Mouse (Mus musculus): ENCODE results near the gene Uba52. TPM values are rescaled to one million over a fixed set of nuclear protein-coding genes. Genes with fewer than 3 reads are reported as not detected.

Uba52 gene
- polyA plus RNA-seq, 1 experiment from 2014 or later: 882 TPM

DNA sequence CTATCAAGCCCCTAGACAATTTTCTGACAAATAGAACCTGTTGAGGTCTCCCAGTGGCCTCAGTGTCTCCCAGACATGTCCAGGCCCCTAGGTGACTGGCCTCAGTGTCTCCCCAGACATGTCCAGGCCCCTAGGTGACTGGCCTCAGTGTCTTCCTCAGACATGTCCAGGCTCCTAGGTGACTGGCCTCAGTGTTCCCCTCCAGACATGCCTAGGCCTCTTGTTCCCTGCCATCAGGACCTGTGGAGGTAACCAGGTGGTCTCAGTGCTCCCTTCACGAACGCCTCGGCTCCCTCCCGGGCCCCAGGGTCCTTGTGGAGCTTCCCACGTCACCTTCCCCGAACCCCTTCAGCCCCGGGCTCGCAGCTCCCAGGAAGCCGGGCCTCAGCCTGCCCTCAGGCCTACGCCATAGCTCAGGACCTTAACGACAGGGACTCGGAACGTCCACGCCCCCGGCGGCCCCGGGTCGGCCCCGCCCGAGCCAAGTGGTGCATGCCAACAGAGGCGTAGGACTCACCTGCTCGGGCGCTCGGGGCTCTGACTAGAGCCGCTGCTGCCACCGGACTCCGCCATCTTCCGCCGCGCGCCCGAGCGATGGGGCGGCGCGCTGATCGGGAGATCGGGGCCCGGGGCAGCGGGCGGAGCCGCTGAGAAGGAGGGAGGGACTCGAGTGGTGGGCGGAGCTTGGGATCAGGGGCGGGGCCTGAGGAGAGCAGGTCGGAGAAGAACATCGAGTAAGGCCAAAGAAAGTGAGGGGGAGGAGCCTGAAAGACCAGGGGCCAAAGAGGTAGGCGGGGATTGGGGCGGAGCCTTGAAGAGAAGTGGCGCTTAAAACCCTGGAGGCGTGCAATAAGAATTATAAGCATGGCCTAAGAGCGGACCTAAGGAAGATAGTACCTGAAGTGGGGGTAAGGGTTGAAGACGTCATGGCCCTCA is 34.0 kb downstream of the Uba52 start, which contains the start of gene Klhl26:
Gene Klhl26 (minus strand): TSS at position 636 of the 936 bp plus-strand sequence.
- peak; percentile 91 for ATAC-seq (ENCODE audit: low FRiP score, low TSS enrichment)
- no peaks in the 10 kb centered on the region for H3K36me3 ChIP-seq (ENCODE audit: insufficient read depth, low read length)
- H3K4me2 ChIP-seq (replicated peaks; ENCODE audit: low read depth, low read length): peak within 1 kb of the TSS; percentile 60
- under 1% methylated on average over 52 of the region's 53 CpGs for WGBS
- peaks cover 11% of the 10 kb centered on the region; the same call in 1 of the 2 replicates for H3K27me3 ChIP-seq (ENCODE audit: insufficient read depth, low read length)
- peak within 1 kb of the TSS; percentile 92 for H3K9ac ChIP-seq (replicated peaks; ENCODE audit: low read length)
- H3K27ac ChIP-seq (ENCODE audit: low read length): peak within 1 kb of the TSS; percentile 72
- no peaks in the 10 kb centered on the region for H3K9me3 ChIP-seq (ENCODE audit: low read length)
- peak within 1 kb of the TSS; percentile 85 for H3K4me3 ChIP-seq (ENCODE audit: low read length)
- H3K4me1 ChIP-seq (ENCODE audit: insufficient read depth, low read length): peaks cover 16% of the 10 kb centered on the region

DNA sequence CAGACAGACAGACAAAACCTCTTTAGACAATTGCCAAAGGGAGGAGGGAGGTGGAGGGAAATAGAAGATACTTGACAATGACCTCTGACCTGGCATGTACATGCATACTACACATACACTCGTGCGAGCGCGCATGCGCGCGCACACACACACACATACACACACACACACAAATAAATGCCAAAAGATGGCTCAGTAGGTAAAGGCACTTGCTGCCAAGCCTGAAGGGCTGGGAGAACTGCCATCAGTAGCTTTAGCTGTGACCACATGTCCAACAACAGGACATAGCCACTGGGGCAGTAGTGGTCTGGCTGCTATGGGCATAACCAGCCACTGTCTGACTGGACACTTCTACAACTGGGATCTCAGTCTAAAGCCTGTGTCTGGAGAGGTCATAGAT is 38.7 kb downstream of the Uba52 start:
- no peak for ATAC-seq (ENCODE audit: low FRiP score, low TSS enrichment)
- H3K4me1 ChIP-seq (ENCODE audit: insufficient read depth, low read length): peaks cover 13% of the 10 kb centered on the region
- no peak overlapping the region for H3K4me2 ChIP-seq (replicated peaks; ENCODE audit: low read depth, low read length)
- no peak overlapping the region for H3K9ac ChIP-seq (replicated peaks; ENCODE audit: low read length)
- no peak overlapping the region for H3K4me3 ChIP-seq (ENCODE audit: low read length)
- H3K9me3 ChIP-seq (ENCODE audit: low read length): no peaks in the 10 kb centered on the region
- no peaks in the 10 kb centered on the region for H3K27me3 ChIP-seq (ENCODE audit: insufficient read depth, low read length)
- H3K27ac ChIP-seq (ENCODE audit: low read length): no peak overlapping the region
- H3K36me3 ChIP-seq (ENCODE audit: insufficient read depth, low read length): no peaks in the 10 kb centered on the region
- 93% methylated on average over 7 of the region's 7 CpGs for WGBS

DNA sequence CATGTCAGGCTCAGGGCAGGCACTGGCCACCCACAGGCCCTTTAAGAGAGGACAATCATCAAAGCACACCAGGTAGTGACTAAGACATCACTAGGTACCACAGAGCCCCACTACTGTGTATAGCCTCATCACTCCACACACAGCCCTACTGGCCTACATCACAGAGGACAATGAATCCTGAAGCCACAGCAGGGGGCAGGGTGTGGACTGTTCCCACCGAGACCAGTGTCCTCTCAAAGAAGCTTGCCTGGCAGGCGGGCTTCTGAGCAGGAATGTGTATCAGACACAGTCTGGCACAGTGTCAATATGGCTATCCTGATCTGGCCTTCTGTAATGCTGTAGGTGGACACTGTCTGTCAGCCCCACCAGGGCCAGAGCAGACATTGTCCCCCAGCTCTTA is 40.7 kb downstream of the Uba52 start:
- H3K4me3 ChIP-seq (ENCODE audit: low read length): no peak overlapping the region

DNA sequence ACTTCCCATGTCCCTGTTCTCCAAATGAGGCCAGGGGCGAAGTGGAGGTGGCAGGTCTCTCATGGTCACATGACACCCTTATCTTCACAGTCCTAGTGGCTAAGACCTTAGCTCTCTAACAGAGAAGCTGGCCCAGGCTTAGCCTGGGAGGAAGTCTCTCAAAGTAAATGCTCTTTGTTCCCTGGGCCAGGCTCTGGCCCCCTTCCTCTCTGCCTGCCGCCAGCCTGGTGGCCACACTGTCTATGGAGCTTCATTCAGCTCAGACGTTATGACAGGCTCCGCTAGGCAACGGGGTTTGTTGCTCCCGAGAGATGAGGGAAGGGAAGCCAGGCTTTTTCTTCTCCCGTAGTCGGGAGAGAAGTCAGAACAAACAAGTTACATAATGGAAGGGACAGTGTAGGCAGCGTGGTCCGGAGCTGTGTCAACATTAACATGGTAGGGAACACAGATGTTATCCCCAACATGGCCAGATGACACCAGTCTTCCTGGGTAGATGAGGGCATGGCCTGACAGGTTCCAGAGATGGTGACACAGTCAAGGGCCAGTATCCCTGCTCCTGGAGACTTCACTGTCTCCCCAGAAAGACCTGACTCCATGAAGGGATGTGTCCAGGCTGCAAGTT is 41.2 kb downstream of the Uba52 start:
- Histone ChIP-seq H3K9ac (replicated peaks; ENCODE audit: low read length) (no peak overlapping the region), H3K36me3 (ENCODE audit: insufficient read depth, low read length) (no peaks in the 10 kb centered on the region), H3K9me3 (ENCODE audit: low read length) (no peaks in the 10 kb centered on the region), H3K27me3 (ENCODE audit: insufficient read depth, low read length) (no peaks in the 10 kb centered on the region), H3K27ac (ENCODE audit: low read length) (no peak overlapping the region), H3K4me1 (ENCODE audit: insufficient read depth, low read length) (peaks cover 11% of the 10 kb centered on the region), H3K4me3 (ENCODE audit: low read length) (no peak overlapping the region), H3K4me2 (replicated peaks; ENCODE audit: low read depth, low read length) (no peak overlapping the region)
- no peak for ATAC-seq (ENCODE audit: low FRiP score, low TSS enrichment)
- WGBS: 57% methylated on average over 10 of the region's 10 CpGs

More for the DNA sequence above, 40.7 kb downstream of the Uba52 start:
- H3K4me1 ChIP-seq (ENCODE audit: insufficient read depth, low read length): peaks cover 11% of the 10 kb centered on the region
- no peaks in the 10 kb centered on the region for H3K27me3 ChIP-seq (ENCODE audit: insufficient read depth, low read length)
- no peaks in the 10 kb centered on the region for H3K9me3 ChIP-seq (ENCODE audit: low read length)
- no peak overlapping the region for H3K4me2 ChIP-seq (replicated peaks; ENCODE audit: low read depth, low read length)
- WGBS: 80% methylated on average over 2 of the region's 2 CpGs
- H3K9ac ChIP-seq (replicated peaks; ENCODE audit: low read length): no peak overlapping the region
- 0 out of 2 replicates have a peak, but pooled peaks have one; percentile 32 for ATAC-seq (ENCODE audit: low FRiP score, low TSS enrichment)
- no peak overlapping the region for H3K27ac ChIP-seq (ENCODE audit: low read length)
- H3K36me3 ChIP-seq (ENCODE audit: insufficient read depth, low read length): no peaks in the 10 kb centered on the region

DNA sequence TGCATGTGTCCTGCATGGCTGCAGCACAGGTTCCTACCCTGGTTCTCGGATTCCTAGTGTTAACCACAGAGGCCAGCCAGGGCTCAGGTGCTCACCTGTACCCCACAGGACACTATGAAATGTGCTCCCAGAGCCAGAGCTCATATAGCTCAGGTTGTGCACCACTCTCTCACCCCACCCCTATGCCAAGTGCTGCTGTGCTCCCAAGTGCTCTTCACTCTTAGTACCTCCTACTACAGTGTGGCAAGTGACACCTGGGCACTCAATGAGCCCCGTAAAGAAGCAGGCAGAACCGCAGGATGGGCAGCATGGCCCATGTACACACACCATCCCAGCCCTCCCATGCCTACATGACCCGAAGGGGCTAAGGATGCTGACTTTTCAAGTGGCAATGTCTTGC is 41.9 kb downstream of the Uba52 start:
- H3K9me3 ChIP-seq (ENCODE audit: low read length): no peaks in the 10 kb centered on the region
- no peaks in the 10 kb centered on the region for H3K36me3 ChIP-seq (ENCODE audit: insufficient read depth, low read length)
- ATAC-seq (ENCODE audit: low FRiP score, low TSS enrichment): no peak
- no peak overlapping the region for H3K4me3 ChIP-seq (ENCODE audit: low read length)
- peaks cover 11% of the 10 kb centered on the region for H3K4me1 ChIP-seq (ENCODE audit: insufficient read depth, low read length)
- WGBS: 79% methylated on average over 4 of the region's 4 CpGs
- no peak overlapping the region for H3K27ac ChIP-seq (ENCODE audit: low read length)
- no peak overlapping the region for H3K4me2 ChIP-seq (replicated peaks; ENCODE audit: low read depth, low read length)
- no peak overlapping the region for H3K9ac ChIP-seq (replicated peaks; ENCODE audit: low read length)
- H3K27me3 ChIP-seq (ENCODE audit: insufficient read depth, low read length): no peaks in the 10 kb centered on the region

DNA sequence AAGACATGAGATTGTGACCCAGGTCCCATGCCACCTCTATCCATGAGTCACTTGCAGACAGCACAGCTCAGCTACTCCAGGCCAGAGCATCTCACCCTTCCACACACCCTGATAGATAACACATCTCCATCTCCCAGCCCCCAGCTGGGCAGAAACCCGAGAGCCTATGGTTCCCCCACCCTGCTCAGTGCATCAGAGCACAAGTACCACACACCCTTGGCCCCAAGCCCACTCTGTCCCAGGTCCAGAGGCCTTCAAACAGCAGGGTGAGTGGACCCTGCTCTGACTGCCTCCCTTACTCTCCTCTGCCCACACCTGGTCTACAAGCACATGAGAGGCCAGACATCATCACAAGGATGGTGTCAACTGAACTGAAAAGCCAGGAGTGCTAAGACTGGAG is 42.7 kb downstream of the Uba52 start:
- no peak overlapping the region for H3K4me2 ChIP-seq (replicated peaks; ENCODE audit: low read depth, low read length)
- no peaks in the 10 kb centered on the region for H3K36me3 ChIP-seq (ENCODE audit: insufficient read depth, low read length)
- H3K9ac ChIP-seq (replicated peaks; ENCODE audit: low read length): no peak overlapping the region
- no peak overlapping the region for H3K4me3 ChIP-seq (ENCODE audit: low read length)
- no peaks in the 10 kb centered on the region for H3K9me3 ChIP-seq (ENCODE audit: low read length)
- peaks cover 11% of the 10 kb centered on the region for H3K4me1 ChIP-seq (ENCODE audit: insufficient read depth, low read length)
- ATAC-seq (ENCODE audit: low FRiP score, low TSS enrichment): 0 out of 2 replicates have a peak, but pooled peaks have one; percentile 3
- no peak overlapping the region for H3K27ac ChIP-seq (ENCODE audit: low read length)
- H3K27me3 ChIP-seq (ENCODE audit: insufficient read depth, low read length): no peaks in the 10 kb centered on the region
- WGBS: 50% methylated on average over 1 of the region's 1 CpGs

DNA sequence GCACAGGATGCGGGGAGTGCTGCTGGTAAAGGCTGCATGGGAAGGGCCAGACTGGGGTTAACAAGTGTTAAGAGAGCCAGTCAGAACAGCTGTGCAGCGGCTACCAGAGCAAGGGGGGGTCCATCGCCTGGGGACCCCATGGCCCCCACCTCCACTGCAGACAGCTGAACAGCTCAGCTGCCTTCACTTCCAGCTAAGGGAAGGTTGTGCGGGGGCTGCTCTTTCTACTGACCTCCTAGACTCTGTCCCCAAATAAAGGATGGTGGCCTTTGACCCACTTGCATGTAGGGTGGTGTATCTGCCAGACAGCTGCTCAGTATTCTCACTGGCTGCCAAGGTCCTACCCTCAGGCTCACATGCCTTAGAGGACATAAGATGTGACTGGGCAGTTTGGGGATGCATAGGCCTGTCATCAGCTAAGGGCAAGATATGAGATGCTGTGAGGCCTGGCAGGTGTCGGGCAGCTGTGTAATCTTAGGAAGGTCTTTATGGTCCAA is 43.3 kb downstream of the Uba52 start:
- no peak overlapping the region for H3K27ac ChIP-seq (ENCODE audit: low read length)
- 52% methylated on average over 5 of the region's 5 CpGs for WGBS
- H3K9ac ChIP-seq (replicated peaks; ENCODE audit: low read length): 0 out of 2 replicates have a peak overlapping the region, but pooled peaks have one; percentile 2
- H3K4me3 ChIP-seq (ENCODE audit: low read length): no peak overlapping the region
- H3K36me3 ChIP-seq (ENCODE audit: insufficient read depth, low read length): no peaks in the 10 kb centered on the region
- ATAC-seq (ENCODE audit: low FRiP score, low TSS enrichment): no peak
- no peaks in the 10 kb centered on the region for H3K9me3 ChIP-seq (ENCODE audit: low read length)
- no peaks in the 10 kb centered on the region for H3K27me3 ChIP-seq (ENCODE audit: insufficient read depth, low read length)
- H3K4me2 ChIP-seq (replicated peaks; ENCODE audit: low read depth, low read length): no peak overlapping the region
- peaks cover 11% of the 10 kb centered on the region for H3K4me1 ChIP-seq (ENCODE audit: insufficient read depth, low read length)

DNA sequence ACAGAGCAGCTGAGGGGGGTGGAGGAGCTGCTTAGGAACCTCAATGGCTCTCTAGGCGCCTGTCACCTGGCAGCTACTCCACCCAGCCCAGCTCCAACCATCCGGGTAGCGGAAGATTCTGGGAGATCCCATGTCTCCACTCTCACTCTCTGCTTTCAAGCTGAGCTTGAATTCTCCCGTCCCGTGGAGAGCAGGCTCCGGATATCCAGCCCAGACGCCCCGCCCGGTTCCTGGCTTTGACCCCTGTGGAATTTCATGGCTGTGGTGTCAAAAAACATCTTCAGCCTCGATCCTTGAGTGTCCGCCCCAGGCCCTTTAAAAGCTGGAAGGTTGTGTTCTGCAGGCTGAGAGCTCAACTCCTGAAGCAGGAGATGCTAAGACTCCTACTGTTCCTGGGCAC is 43.8 kb downstream of the Uba52 start:
- no peak overlapping the region for H3K4me3 ChIP-seq (ENCODE audit: low read length)
- no peak overlapping the region for H3K4me2 ChIP-seq (replicated peaks; ENCODE audit: low read depth, low read length)
- 0 out of 2 replicates have a peak overlapping the region, but pooled peaks have one; percentile 2 for H3K9ac ChIP-seq (replicated peaks; ENCODE audit: low read length)
- no peaks in the 10 kb centered on the region for H3K36me3 ChIP-seq (ENCODE audit: insufficient read depth, low read length)
- H3K9me3 ChIP-seq (ENCODE audit: low read length): no peaks in the 10 kb centered on the region
- no peak overlapping the region for H3K27ac ChIP-seq (ENCODE audit: low read length)
- whole genome bisulfite sequencing: 56% methylated on average over 11 of the region's 11 CpGs
- H3K4me1 ChIP-seq (ENCODE audit: insufficient read depth, low read length): peaks cover 11% of the 10 kb centered on the region
- no peak for ATAC-seq (ENCODE audit: low FRiP score, low TSS enrichment)
- no peaks in the 10 kb centered on the region for H3K27me3 ChIP-seq (ENCODE audit: insufficient read depth, low read length)

DNA sequence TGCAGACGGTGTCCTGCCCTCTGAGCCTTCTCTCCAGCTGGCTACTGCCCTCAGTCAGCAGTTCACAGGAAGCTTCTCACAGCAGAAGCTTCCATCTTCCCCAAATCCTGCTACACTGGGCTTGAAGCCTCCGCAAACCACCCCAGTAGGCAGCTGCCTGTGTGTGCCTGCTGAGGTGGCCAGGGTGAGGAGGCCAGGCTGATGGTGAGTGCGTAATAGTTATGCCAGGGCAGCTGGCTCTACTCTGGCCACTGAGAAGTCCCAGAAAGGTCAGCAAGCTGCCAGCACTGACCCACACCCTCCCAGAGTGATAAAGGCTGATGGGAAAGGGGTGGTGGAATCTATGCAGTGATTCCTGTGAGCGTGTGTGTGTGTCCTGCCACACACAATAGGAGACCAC is 44.3 kb downstream of the Uba52 start:
- ATAC-seq (ENCODE audit: low FRiP score, low TSS enrichment): no peak
- 77% methylated on average over 4 of the region's 4 CpGs for WGBS

More for the DNA sequence above, 44.3 kb downstream of the Uba52 start:
- H3K4me1 ChIP-seq (ENCODE audit: insufficient read depth, low read length): peaks cover 11% of the 10 kb centered on the region
- no peaks in the 10 kb centered on the region for H3K27me3 ChIP-seq (ENCODE audit: insufficient read depth, low read length)
- H3K27ac ChIP-seq (ENCODE audit: low read length): no peak overlapping the region
- H3K9me3 ChIP-seq (ENCODE audit: low read length): no peaks in the 10 kb centered on the region
- H3K9ac ChIP-seq (replicated peaks; ENCODE audit: low read length): no peak overlapping the region
- no peak overlapping the region for H3K4me3 ChIP-seq (ENCODE audit: low read length)
- no peak overlapping the region for H3K4me2 ChIP-seq (replicated peaks; ENCODE audit: low read depth, low read length)
- H3K36me3 ChIP-seq (ENCODE audit: insufficient read depth, low read length): no peaks in the 10 kb centered on the region

Measured in kidney, embryonic 16.5 days (tissue).